Mouse (Mus musculus) embryo, embryonic 11.5 days (tissue): Measurements from ENCODE around the gene Col9a2.

ENCODE experiments used
- DNase-seq: peaks from one replicate; pipeline ENCODE4 v3.0.0-alpha.2; 2012; ENCODE audit warnings: low read depth, low spot score

Col9a2 gene

DNA sequence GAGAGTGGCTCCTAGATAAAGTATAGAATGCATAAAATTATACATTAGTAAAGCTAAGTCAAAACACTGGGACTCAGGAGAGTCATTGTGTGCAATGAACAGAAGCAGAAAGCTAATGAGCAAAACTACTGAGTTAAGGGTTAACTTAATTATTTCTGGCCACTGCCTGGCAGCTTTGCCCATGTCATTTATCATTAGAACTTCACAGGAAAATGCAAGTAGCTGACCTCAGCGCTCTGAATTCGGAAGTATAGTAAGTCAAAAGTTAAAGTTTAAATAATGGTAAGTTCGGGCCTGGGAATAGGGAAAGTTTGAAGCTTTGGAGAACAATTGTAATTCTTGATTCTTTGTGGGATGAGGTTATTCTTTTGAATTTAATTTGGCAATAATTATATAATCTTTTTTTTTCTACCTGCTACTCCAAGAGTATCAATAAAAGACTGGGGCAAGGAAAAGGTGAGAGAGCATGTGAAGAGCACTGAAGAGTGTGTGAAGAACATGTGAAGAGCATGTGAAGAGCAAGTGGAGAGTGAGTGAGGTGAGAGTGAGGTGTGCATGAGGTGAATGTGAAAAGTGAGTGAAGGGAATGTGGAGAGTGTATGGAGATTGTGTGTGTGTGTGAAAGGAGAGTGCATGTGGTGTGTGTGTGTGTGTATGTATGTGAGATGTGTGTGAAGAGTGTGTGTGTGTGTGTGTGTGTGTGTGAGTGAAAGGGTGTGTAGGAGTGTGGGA lies 38.9 kb downstream of the Col9a2 start:
- no peak for DNase-seq

DNA sequence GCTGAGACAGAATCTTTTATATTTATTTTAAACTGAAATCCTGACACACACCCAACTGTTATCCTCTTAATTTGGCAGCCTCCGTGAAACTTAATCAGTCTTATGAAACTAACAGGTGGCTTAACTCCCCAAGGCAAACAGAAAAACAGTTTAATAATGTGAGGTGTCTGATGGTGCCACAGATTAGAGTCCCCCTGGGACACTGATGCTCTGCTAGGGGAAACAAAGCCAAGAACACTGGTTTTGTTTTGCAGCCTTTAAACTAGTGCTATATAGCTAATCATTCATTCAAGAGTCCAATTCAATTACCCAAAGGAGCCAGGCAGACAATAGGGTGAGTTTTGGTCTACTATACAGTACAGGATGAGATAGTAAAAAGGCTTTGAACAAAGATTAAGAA lies 41.2 kb downstream of the Col9a2 start:
- no peak for DNase-seq

- DNase-seq: no peak
Measured at GRCm38 (mm10) chr4:121084506-121084905, 45.3 kb downstream of the Col9a2 start.

DNA sequence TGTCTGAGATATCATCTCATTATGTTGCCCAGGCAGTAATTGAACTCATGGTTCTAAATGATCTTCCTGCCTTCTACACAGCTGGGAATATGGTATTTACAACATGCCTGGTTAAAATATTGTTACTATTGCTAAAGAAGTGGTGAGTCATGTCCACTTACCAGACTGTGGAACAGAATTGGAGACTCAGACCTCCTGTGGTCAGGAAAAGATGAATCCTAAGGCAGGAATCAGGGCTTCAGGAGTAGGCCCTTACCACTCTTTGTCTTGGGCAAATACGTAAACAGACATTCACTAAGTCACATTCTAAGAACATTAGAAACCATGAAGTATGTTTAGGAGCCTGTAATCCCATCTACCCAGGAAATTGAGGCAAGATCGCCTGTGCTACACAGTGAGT lies 49.5 kb downstream of the Col9a2 start:
- DNase-seq: no peak

- no peak for DNase-seq
Measured at GRCm38 (mm10) chr4:121090211-121090610, 51.0 kb downstream of the Col9a2 start.

- DNase-seq: peak; percentile 86
Measured at GRCm38 (mm10) chr4:121097650-121098378, 58.6 kb downstream of the Col9a2 start, which contains the start of gene Zmpste24. Gene Zmpste24, minus strand, starts transcription at chr4:121098241.

DNA sequence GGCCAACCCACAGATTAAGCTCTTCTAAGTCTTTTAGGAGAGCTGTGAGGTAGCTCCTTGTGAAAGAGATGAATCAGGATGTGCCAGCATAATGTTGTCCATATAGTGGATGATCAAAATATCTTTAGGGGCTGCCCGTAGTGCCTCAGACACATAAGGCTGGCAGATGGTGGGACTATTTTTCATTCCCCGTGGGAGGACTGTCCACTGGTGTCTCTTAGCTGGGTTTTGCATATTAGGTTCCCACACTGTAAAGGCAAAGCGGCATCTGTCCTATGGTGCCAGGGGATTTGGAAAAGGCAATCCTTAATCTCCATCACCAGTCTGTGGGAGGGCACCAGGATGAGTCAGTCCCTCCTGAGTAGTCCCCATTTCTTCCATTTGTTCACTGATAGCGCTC lies 64.1 kb downstream of the Col9a2 start:
- no peak for DNase-seq
